Mouse (Mus musculus) heart, adult 2 months (tissue): ENCODE measurements around the gene Fbxo17.

ENCODE experiments used
- CTCF ChIP-seq: fragments of 200-600 bp; IDR thresholded peaks from 2 replicates; pipeline ENCODE4 v1.8.1; 2022; ENCODE audit warnings: antibody characterized with exemption, mild to moderate bottlenecking, moderate library complexity
- EP300 ChIP-seq: fragments of 200-500 bp; IDR thresholded peaks from 2 replicates; pipeline ENCODE4 v1.6.1; 2011; ENCODE audit warnings: low read depth, low read length, control low read depth; ENCODE audit not compliant: insufficient read depth
- POLR2A ChIP-seq: fragments of 200-500 bp; IDR thresholded peaks from 2 replicates; pipeline ENCODE4 v1.6.1; 2011; ENCODE audit warnings: mild to moderate bottlenecking, low read depth, low read length, control low read depth; ENCODE audit not compliant: insufficient read depth

DNA sequence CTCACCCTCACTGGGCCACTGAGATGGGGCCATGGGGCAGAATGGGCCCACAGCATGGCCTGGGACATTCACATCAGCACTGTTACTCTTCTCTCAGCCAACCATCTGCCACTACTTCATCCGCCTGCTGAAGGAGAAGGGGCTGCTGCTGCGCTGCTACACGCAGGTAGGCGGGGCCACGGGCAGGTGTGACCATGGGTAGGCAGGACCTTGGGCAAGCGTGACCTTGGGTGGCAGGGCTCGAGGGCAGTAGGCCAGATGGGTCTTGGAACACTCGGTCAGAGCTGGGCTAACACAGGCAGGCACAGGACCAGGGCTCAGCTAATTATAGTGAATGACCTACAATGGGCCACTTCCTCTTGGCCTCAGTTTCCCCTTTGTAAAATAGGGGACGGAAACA lies 62.2 kb downstream of the Fbxo17 start:
- TF ChIP-seq CTCF (no peak), POLR2A (no peak), EP300 (no peak)
